Mouse (Mus musculus) B cell, adult 2 months (primary cell): ENCODE measurements around the gene Gm12117.

ENCODE experiments used
- DNase-seq, 2 experiments: peaks; one replicate each; pipeline ENCODE4 v3.0.0; 2022

Gm12117 gene

DNA sequence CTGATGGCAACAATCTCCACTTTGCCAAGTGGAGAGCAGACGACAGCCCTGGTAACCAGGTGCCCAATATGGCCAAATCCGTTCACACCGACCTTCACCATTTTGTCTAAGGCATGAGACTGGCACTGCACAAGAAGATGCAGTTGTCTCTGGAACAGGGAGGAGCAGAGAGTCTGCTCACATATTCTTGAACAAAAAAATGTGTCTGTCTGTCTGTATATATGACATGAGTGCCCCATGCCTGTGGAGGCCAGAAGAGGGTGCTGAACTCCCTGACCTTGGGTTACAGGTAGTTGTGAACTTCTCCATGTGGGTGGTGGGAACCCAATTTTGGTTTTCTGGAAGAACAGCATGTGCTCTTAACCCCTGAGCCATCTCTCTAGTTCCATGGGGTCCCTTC, at the start of gene Gm12117:
Gm12117 (minus strand) TSS at position 101 of the 400 bp plus-strand sequence.
- DNase-seq: no peak

GRCm38 (mm10) chr11:33319006-33319611, 42.6 kb upstream of the Gm12117 start:
- no peak for DNase-seq

GRCm38 (mm10) chr11:33309566-33309965, 33.0 kb upstream of the Gm12117 start:
- no peak for DNase-seq

- DNase-seq: no peak
Observed at GRCm38 (mm10) chr11:33300859-33301258, 24.3 kb upstream of the Gm12117 start.

- no peak for DNase-seq
Observed at GRCm38 (mm10) chr11:33299371-33299770, 22.8 kb upstream of the Gm12117 start.

DNA sequence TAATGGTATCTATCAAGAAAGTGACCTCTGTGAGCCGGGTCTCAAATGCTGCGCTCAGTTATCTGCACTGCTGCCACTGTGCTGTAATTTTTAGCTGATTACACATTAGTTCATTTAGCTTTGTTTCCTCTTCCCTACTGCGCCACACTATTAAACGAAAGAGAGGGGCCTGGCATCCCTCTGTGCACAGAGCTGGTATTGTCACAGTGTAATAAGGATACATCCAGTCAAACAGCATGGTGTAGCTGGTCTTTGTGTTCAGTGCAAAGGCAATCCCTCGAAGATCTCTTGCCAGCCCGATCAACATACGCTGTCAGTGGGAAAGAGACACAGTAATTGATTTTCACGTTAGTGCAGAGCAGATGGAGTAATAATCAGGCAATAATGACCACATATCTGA, 20.6 kb upstream of the Gm12117 start:
- no peak for DNase-seq

DNA sequence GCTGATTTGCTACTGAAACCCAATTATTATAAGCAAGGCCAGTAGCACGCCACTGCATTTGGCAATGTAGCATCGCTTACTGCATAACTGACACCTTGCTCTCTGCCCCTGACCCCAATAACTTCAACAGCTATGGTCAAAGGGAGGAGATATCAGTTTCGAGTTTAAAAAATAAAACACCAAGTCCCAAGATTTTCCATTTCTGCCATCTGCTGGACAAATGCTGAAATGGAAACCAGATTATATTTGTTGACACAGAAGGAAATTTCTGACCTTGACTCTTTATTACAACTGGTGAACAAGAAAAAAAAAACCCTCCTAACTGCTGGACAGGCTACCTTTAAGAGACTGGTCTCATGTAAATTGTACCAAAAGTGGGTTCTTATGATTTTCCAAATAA, 18.9 kb upstream of the Gm12117 start:
- no peak for DNase-seq

DNA sequence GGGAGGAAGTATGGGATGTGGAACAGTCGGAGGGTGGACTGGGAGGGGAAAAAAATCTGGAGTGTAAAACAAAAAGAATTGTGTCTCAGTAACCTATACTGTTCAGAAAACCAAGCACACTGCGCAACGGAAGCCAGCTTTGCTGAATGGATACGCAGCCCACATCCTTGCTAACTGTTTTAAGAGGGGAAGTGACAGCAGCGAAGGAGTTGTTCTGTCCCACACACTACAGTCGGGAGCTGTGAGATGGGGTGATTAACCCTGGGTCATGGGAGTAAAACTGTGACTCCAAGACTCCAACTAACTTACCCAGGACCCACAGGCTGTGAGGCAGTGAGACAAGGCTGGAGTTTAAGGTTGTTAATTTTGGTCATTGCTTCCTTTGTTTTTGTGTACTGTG, 17.5 kb upstream of the Gm12117 start:
- DNase-seq: no peak

- DNase-seq: no peak
Observed at GRCm38 (mm10) chr11:33278571-33278970, 2.0 kb upstream of the Gm12117 start.

DNA sequence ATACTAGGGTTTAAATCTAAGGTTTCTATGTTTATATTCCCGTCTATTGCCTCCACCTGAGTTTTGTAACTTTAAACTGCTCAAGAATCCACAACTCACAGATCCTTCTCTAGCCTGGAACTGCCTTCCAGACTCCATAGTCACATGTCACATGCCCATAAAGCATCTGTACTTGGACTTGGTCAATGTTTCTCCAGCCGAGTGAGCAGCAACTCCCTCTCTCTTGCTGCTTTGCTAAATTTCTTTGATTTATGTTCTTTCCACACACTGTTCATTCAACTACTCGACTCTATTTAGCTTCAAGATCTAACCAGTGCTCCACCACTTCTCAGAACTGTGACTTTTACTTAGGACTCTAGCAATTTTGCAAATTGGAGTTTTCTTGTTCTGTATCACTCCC, 1.7 kb downstream of the Gm12117 start:
- no peak for DNase-seq

DNA sequence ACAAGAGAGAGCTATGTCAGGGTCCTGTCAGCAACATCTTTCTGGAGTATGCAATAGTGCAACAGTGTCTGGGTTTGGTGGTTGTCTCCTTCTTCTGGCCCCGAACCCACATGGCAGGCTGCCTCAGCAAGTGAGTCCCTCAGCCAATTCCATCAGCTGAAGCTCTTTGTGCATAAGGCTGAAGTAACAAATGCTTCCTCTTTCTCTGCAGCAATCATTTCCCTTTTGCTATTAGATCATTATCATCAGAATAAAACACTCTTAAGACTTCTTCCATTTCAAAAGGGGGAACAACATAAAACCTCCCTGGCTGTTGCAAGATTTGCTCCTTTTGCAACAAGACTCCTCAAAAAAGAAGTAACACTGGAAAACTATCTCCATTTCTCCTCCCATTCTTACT, 2.2 kb downstream of the Gm12117 start:
- no peak for DNase-seq

DNA sequence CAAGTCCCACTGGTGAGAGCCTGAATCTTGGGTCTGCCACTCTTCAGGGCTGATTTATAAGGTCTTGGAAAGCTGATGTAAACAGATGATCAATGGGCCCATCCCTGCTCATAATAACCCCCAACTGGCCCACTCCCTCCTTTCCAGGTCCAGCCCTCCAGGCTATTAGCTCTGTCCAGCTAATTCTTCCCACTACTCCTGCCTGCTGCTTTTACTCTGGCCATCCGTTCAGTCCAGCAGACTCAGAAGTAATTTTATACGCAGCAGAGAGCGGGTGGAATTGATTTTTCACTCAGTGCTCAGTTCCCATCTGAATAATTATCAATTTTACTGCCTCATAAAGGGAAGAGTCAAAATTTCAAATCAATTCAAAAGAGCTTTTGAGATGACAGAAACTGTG, 36.2 kb downstream of the Gm12117 start:
- DNase-seq: no peak

GRCm38 (mm10) chr11:33234134-33234533, 42.4 kb downstream of the Gm12117 start:
- DNase-seq: no peak

- DNase-seq: no peak
Observed at GRCm38 (mm10) chr11:33232056-33232455, 44.5 kb downstream of the Gm12117 start.

DNA sequence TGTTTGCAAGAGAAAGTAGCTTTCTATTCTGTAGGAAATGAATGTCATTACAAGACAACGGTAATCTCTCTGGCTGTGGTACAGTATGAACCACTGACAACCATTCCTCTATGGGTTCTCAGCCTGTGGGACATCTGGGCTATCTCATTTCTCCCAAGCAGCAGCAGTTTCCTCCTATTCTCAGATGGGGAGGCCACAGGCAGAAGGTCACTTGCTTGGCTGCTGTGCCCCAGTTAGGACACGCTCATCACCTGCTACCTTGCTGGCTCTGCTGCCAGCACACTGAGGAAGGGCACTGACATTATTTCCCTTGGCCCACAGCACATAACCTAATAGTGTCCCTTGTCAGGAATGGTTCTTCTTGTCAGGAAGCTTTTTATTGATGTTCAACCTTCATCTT, 48.4 kb downstream of the Gm12117 start:
- no peak for DNase-seq

DNA sequence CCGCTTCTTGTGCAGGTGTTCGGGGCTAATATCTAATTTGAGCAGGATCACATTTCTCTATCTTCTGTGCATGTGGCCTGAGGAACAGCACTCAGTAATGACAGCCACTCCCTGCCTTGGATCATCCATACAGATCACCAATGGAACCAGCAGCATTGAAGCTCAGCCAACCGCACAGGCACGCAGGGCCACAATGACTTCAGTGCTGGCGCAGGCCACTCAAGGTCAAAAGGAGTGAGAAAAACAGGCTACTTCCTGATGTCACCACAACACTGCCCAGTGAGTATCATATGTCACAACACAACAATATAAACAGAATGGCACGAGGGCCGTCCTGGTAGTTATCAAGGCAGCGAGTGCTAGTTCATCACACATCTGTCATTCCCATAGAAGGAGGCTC, 50.0 kb downstream of the Gm12117 start:
- DNase-seq: no peak
